Mouse (Mus musculus): ENCODE results near the gene Fth1. TPM values are rescaled to one million over a fixed set of nuclear protein-coding genes. Genes with fewer than 3 reads are reported as not detected.

Fth1 gene
- total and polyA plus RNA-seq, 3 experiments, result 303 to 2,849 (median 317) TPM

DNA sequence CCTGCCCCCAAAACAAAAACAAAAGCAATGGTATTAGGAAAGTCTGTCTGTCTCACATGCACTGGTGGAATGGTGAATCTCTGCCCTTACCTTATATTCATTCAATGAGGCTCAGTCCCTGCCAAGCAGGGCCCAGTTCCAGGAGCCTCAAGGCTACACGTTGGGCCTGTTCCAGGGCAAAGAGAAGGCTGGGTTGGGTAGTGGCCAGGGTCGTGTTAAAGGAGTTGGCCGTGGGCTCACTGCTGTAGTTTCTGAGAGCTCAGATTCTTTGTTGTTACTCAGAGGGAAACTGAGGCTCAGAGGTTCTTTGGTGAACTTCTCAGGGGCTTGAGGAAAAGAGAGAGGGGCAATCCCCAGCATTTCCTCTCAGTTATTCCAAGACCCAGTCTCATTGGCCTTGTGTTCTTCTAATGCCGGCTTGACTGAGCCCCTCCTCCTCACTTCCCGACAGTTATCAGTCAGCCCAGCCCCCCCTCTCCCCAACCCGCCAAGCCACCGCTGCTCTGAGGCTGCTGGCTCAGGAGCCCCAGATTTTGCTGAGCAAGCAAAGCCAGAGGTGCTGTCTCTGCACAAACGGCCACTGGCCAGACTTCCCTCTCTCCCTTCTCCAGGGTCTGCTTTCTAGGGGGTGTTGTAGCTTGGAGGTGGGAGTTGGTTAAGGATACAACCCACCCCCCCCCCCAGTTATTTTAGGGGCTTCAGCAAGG, 44.9 kb downstream of the Fth1 start:
- TF ChIP-seq CHD1 (IDR thresholded peaks at IDR 0.05; ENCODE audit: low read depth, low read length), result no peak
- peak; percentile 58; the same call in 1 of the 2 replicates for TF ChIP-seq MAFK (IDR thresholded peaks at IDR 0.05; ENCODE audit: insufficient replicate concordance, low read length)
- DNase-seq (ENCODE audit: extremely low read depth), result no peak
- Histone ChIP-seq H3K79me2 (replicated peaks; ENCODE audit: control insufficient read depth, extremely low read depth, insufficient read depth, poor library complexity, severe bottlenecking) (no peaks in the 10 kb centered on the region), H3K4me1 (ENCODE audit: control insufficient read depth in 1 of 2, insufficient read depth in 2 of 2) (peaks cover 0 to 10% of the 10 kb centered on the region in 2 experiments; a peak in 1 of 4 replicates), H3K4me3 (replicated peaks in 1 of 3; ENCODE audit: low read depth in 2 of 3, low read length in 2 of 3, poor library complexity in 1 of 3) (no peak overlapping the region), H3K27me3 (replicated peaks) (peaks cover 30% of the 10 kb centered on the region), H3K27ac (ENCODE audit: insufficient read depth, low read depth) (no peak overlapping the region), H3K9me3 (replicated peaks; ENCODE audit: low read length) (no peaks in the 10 kb centered on the region), H3K9ac (ENCODE audit: insufficient read depth, low read depth) (no peak overlapping the region), H3K4me2 (ENCODE audit: insufficient read depth, low read depth, poor library complexity, severe bottlenecking) (no peak overlapping the region), H3K36me3 (replicated peaks in 1 of 2; ENCODE audit: control insufficient read depth in 1 of 2, insufficient read depth in 1 of 2, low read length in 1 of 2) (no peaks in the 10 kb centered on the region)
- in situ Hi-C loops (cut with MboI; ENCODE audit: low pct_ligation_motif_present, low pct_unique_long_range_greater_than_20kb, low sequenced_read_pairs), result no loop called here
- dilution Hi-C loops (cut with MboI; ENCODE audit: extremely low pct_ligation_motif_present, extremely low pct_unique_long_range_greater_than_20kb, low sequenced_read_pairs), result no loop called here

DNA sequence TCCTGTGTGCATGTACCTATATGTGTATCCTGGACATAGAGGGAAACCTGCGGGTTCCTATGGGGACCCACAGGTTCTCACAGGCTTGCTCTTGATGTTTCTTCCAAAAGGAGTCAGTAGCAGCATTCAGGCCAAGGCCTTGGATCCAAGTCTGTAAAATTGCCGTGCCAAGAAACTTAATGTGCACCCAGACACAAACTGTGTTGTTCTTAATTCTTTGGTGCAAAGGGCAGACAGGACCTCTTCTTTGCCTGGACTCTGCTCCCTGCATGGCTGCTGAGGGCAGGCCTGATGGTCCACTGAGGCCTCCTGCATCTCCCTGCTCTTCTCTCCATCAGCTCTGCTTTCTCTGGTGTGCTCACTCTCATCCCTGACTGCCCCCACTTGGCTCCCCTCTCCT, 49.3 kb downstream of the Fth1 start:
- H3K4me2 ChIP-seq (ENCODE audit: insufficient read depth, low read depth, poor library complexity, severe bottlenecking), result no peak overlapping the region
- H3K9me3 ChIP-seq (replicated peaks; ENCODE audit: low read length), result no peaks in the 10 kb centered on the region
- in situ Hi-C loops (cut with MboI; ENCODE audit: low pct_ligation_motif_present, low pct_unique_long_range_greater_than_20kb, low sequenced_read_pairs), result loop anchor here (5.0 to 10.0 kb wide), 2 partner anchors 37 to 175 kb away; partner anchors contain the start of genes Fen1 and Tmem258
- DNase-seq (ENCODE audit: extremely low read depth), result no peak
- H3K4me1 ChIP-seq (ENCODE audit: control insufficient read depth in 1 of 2, insufficient read depth in 2 of 2), result 0 out of 4 replicates have a peak, but pooled peaks cover 0 to 4% of the 10 kb centered on the region in 2 experiments
- H3K79me2 ChIP-seq (replicated peaks; ENCODE audit: control insufficient read depth, extremely low read depth, insufficient read depth, poor library complexity, severe bottlenecking), result no peaks in the 10 kb centered on the region
- H3K27me3 ChIP-seq (replicated peaks), result peaks cover 54% of the 10 kb centered on the region
- H3K9ac ChIP-seq (ENCODE audit: insufficient read depth, low read depth), result no peak overlapping the region
- TF ChIP-seq BHLHE40 (IDR thresholded peaks at IDR 0.05; ENCODE audit: low read depth, low read length) (no peak), POLR2A (IDR thresholded peaks at IDR 0.05; ENCODE audit: low read depth, low read length) (no peak), ELF1 (IDR thresholded peaks at IDR 0.05; ENCODE audit: low read depth, low read length) (no peak), E2F4 (IDR thresholded peaks at IDR 0.05; ENCODE audit: insufficient replicate concordance, low read depth, low read length) (no peak), MAFK (IDR thresholded peaks at IDR 0.05; ENCODE audit: insufficient replicate concordance, low read length) (no peak), ZNF384 (IDR thresholded peaks at IDR 0.05; ENCODE audit: low read depth, low read length) (no peak), GABPA (IDR thresholded peaks at IDR 0.05; ENCODE audit: insufficient replicate concordance, low read depth, low read length) (no peak), MAZ (IDR thresholded peaks at IDR 0.05; ENCODE audit: low read depth, low read length) (no peak), NRF1 (IDR thresholded peaks at IDR 0.05; ENCODE audit: low read depth, low read length) (no peak), RCOR1 (conservative IDR thresholded peaks at IDR 0.05; ENCODE audit: low read depth, low read length) (no peak), TBP (conservative IDR thresholded peaks at IDR 0.05; ENCODE audit: low read depth, low read length) (no peak), ETS1 (conservative IDR thresholded peaks at IDR 0.05; ENCODE audit: low read depth, low read length) (no peak), MXI1 (IDR thresholded peaks at IDR 0.05; ENCODE audit: low read depth, low read length) (no peak), SMC3 (IDR thresholded peaks at IDR 0.05; ENCODE audit: low read depth, low read length) (no peak), KAT2A (IDR thresholded peaks at IDR 0.05; ENCODE audit: insufficient replicate concordance, low read length) (no peak), EP300 (IDR thresholded peaks at IDR 0.05; ENCODE audit: low read length) (no peak), RAD21 (IDR thresholded peaks at IDR 0.05; ENCODE audit: low read depth, low read length) (no peak)
- H3K36me3 ChIP-seq (replicated peaks in 1 of 2; ENCODE audit: control insufficient read depth in 1 of 2, insufficient read depth in 1 of 2, low read length in 1 of 2), result no peaks in the 10 kb centered on the region
- no peak overlapping the region for H3K27ac ChIP-seq (ENCODE audit: insufficient read depth, low read depth)
- no peak overlapping the region for H3K4me3 ChIP-seq (replicated peaks in 1 of 3; ENCODE audit: low read depth in 2 of 3, low read length in 2 of 3, poor library complexity in 1 of 3)
- dilution Hi-C loops (cut with MboI; ENCODE audit: extremely low pct_ligation_motif_present, extremely low pct_unique_long_range_greater_than_20kb, low sequenced_read_pairs), result no loop called here

Data from CH12.LX (cell line).